Mouse (Mus musculus) spleen, postnatal 36 days (tissue): Measurements from ENCODE around the gene Gcnt2.
"Not testable (repeated sequence)": the region's sequence is repeated elsewhere in the genome, so short reads cannot be mapped to it uniquely, and the experiment has no call there.

Experiments
- DNase-seq, 2 experiments: peaks; one replicate each; pipeline ENCODE4 v3.0.0; 2022; ENCODE audit warnings: low spot score in 2 of 2, mixed read lengths in 1 of 2

Gene Gcnt2

DNA sequence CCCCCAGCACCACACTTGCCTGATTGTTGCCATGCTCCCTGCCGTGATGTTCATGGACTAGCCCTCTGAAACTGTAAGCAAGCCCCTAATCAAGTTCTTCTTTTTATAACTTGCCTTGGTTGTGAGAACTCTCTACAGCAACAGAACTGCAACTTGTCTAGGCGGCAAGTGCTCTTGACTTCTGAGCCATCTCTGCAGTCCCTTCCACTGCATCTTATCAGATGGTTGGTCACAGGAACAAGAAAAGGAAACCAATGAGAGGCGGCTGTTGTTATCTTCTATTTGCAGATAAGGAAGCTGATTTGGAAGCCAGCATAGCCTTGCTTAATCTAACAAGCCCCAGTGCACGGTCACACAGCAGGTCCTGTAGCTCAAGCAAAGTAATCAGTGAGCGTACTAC lies 14.5 kb downstream of the Gcnt2 start:
- no peak for DNase-seq

DNA sequence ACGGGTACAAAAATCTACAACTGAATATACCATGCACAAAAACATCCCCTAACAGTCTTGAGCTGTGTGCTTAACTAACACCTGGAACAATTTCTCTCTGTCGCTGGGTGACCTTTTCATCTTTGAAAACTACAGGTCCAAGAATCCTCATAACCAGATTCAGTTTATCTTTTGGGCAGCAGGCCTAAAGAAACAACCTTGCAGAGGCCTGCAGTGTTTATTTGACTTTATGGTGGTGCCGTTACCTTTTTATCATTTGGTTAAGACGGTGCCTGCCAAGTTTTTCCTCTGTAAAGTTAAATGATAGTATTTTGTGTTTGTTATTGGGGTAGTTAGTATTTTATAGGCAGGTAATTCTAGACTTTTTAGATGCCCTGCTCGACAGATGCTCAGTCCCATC lies 15.9 kb downstream of the Gcnt2 start:
- DNase-seq = no peak

DNA sequence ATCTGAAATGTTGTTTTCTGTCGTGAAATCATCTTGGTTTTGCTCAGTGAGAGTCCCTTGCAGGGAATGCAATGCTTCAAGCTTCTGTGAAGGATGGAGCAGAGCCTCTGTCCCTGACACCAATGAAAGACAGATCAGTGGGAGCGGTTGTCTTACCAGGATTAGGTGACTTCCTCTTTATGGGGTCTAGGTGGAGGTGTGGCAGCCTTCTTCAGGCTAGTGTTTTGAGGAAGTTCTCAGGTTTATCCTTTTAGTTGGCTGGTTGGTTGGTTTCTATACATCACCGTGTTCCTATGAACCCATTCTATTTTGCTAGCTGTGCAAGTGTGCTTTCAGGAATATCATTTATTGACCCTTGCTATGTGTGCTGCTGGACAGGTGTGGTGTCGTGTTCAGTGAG lies 18.0 kb downstream of the Gcnt2 start:
- no peak for DNase-seq

DNA sequence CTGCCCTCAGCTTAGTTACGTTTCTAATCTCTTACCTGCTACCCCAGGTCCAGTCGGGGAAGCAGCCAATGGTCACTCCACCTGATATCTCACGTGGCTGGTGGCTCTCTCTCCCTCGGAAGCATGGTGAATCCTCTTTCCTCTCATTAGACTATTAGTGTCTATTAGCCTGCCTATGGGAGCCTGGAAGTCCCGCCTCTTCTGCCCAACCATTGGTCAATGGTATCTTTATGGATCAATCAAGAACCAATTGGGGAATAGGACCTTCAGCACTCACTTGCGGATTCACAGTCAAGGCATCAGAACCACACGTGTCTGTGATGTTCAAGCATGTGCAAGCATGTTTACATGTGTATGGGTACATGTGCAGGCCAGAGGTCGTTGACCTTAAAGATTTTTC lies 21.0 kb downstream of the Gcnt2 start:
- no peak for DNase-seq

DNA sequence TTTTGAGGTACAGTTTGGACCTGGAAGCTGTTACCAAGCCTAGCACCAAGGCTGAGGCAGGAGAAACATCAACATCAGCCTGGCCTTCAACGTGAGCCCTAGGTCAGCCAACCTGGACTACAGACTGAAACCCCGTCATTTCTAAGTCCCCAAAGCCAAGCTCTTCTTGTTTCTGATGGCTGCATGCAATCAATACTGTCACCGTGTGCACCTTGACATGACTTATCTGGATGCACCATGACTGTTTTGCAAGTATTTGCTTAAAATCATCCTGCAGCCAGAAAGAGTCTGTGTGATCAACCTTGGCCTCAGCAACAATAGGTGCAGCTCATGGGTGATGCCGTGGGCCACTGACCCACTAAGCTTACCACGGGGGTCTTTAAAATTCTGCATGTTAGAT lies 23.1 kb downstream of the Gcnt2 start:
- no peak for DNase-seq

DNA sequence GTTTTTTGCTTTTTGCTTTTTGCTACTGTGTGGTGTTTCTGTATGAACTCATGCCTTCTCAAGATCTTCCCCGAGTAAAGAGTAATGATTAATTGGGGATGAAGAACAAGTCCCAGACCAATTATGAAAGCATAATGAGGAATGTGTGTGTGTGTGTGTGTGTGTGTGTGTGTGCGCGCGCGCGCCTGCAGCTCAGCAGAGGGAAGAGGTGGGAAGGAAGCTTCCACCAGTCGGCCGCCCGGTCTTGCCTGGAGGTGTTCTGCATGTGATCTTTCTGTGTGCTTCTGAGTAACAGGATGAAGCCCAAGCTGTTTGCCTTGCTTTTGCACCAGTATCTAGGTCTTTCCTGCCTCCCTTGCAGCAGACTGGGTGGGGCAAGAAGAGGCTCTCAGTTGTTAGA lies 24.3 kb downstream of the Gcnt2 start:
- DNase-seq = no peak

DNA sequence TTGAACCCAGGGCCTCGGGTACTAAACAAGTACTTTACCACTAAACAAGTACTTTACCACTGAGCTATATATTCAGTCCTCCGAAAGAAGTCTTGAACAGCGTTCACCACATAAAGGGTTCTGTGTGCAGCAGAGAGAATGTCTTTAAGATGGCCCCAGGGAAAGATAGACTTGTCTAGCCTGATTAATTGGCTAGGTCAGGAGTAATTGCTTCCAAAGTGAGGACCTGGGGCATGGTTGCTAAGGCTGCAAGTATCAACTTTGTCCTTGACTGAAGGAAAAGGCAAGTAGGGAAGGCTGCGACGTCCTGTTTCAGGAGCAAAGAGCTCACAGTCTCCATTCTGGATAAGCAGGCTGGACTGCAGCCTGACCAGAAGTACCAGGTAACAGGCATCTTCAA lies 25.3 kb downstream of the Gcnt2 start:
- DNase-seq = no peak

DNA sequence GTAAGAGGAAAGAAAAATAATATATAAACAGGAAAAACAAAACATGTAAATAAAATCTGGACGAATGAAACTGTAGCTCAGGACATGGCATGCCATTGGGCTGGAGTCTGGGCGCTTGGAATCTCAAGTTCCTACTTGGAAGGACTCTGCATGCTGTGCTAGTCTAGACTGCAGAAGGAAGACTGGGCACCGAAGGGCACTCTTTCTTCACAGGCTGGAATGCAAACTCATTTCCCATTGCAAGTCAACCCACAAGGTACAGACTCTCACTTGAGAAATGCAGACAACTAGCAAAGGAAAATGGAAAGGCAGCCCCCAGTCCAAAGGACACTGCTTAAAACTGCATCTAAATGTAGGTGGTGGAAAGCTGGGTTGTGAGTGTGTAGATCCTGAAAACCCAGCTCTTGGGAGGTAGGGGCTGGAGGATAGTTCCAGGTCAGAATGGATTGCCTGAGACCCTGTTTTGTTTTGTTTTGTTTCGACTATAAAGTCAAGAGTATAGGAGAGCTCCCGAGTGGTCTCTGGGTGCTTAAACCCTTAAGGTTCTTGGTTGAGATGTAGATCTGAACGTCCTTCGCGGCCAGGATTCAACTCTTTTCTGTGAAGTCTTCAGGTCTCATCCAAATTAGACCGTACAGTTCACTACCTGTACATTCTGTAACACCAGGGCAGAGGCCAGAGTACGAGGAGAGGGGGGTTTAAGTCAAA lies 26.5 kb downstream of the Gcnt2 start:
- DNase-seq = no peak

DNA sequence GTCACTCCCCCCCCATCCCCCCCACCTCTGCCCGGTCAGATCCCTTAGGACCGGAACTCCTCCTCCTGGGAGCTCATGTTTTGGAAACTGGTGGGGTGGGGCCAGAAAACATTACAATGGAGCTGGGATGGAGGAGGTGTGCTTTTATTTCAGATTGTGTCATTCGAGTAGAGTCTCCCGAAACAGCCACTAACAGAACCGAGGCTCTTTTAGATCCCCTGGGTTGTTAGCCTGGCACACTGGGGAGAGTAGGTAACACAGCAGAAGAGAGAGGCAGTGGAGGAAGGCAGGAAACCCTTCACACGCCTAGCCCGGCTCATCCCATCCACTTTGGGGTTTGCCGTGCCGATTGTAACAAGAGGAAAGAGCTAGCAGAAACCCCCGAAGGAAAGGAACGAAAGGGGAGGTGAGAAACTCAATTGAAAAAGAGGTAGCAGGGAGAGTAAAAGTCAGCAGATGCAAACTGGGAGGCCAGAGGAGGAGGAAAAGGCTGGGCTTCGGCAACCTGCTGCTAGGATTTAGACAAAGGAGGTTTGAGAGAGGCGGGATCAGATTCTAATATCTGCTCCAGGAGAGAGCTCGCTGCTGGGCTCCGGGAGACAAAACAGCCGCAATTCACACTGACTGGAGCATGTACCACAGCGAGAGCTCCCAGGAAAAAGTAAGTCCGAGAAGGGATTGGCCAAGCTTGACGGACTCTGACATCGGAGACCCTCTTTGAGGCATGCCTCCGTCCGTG lies 27.3 kb downstream of the Gcnt2 start:
- no peak for DNase-seq

DNA sequence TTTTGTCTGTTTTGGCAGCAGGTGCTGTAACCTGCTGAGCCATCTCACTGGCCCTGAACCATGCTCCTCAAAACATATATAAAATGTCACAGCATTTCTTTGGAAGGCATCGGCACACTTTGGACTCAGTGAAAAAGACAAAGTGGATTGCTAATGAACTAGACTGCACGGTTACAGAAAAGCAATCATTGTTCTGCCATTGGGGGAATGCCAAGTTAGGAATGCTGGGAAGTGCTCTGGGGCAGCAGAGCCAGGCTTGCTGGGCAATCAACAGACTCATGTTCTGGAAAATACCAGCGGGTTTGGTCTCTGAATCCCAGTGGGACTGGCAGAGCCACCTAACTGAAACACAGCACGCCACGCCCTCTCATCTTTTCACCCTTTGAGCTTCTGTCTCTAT lies 31.0 kb downstream of the Gcnt2 start:
- DNase-seq = no peak

DNA sequence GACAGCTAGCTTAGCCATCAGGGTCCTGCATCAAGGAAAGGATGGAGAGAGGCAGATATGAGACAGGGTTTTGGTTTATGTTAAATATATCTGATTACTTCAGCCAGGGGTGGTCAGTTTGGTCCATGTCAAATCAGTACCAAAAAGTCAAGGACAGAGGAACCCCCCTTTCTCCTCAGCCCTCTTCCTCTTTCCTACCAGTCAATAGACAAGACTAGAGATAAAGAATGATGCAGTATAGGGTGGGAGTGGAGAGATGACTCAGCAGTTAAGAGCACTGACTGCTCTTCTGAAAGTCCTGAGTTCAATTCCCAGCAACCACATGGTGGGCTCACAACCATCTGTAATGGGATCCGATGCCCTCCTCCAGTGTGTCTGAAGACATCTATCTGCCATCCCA lies 31.8 kb downstream of the Gcnt2 start:
- DNase-seq = not testable (repeated sequence)

DNA sequence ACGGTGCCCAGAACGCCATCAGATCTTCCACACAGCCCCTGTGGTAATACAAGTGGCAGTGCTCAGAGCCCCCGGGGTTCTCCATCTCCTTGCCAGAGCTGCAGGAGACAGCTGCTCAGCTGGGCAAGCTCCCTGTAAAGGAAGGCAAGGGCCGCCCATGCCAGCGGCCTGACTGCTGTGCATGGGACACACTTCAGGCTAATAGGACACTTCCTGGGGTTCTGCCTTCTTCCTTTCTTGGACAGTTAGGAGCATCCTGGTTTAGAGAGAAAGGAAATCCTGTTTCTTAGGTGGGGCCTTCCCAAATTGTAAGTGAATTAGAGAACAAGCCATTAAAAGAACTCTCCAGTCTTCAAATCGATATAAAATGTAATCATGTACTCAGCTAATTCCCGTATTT lies 32.5 kb downstream of the Gcnt2 start:
- DNase-seq = no peak

DNA sequence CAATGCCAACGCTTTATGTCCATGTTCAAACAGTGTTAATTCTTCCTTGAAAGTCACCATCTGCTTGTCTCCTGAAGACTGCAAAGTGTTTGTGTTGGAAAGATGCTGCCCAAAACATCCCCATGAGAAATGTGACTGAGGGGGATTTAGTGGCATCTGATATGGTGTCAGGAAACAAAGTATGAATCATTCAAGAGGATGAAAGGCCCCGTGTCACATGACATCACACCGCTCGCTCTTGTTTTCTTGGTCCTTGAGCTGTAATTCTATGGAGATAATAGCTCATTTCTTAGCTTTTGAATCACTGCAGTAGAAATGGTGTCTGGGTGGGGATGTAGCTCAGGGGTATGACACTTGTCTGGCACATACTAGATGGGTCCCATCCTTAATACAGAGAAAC lies 33.0 kb downstream of the Gcnt2 start:
- DNase-seq = no peak

DNA sequence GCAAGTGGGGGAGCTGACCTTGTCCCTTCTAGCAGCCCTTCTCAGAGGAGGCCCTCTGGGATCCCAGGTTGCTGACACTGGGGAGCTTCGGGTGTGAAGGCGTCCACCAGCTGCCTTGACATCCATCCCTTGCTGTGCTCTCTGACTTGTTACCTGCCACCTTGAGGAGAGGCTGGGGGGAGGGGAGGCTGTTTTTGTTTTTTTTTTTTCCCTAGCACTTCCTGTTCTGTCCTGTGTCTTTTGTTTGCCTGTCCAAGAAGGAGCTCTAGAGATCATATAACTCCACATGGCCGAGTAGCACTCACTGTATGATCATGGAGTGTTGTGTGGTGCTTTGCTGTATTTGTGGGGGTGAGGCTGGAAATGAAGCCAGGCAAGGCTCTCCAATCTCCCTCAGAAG lies 34.0 kb downstream of the Gcnt2 start:
- no peak for DNase-seq

DNA sequence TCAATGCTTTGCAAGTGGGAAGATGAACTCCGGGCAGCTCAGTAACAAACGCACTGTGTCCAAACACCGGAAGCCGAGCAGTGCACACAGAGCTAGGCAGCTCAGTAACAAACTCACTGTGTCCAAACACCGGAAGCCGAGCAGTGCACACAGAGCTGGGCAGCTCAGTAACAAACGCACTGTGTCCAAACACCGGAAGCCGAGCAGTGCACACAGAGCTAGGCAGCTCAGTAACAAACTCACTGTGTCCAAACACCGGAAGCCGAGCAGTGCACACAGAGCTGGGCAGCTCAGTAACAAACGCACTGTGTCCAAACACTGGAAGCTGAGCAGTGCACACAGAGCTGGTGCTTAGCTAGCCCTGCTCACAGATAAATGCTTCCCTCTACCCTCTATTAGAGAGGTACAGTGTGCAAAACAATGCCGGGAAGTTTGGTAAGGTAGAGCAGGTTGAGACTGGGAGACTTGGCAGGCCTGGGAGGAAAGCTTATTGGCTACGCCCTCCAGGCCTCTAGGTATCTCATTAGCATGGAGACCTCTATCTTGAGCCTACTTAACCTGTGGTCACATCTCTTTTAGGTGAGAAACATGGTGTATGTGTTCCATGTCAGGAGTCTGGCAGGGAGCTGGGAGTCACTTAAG lies 38.6 kb downstream of the Gcnt2 start:
- DNase-seq = not testable (repeated sequence)

DNA sequence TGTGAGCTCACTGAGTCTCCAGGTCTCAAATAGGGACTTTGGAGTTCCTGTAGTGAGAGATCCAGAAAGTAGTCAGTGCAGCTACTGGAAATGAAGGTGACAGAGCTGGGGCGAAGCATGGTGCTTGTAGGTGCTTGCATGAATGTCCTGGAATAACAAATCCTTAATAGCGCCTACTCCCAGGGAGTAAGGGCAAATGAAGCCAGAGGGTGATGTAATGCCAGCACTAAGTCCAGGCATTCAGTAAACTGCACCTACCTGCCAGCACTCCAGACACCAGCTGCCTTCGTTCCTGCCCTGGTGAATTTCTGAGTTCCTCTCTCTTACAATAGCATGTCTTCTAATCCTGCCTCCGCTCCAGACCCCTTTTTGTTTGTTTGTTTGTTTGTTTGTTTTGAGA lies 39.1 kb downstream of the Gcnt2 start:
- no peak for DNase-seq

DNA sequence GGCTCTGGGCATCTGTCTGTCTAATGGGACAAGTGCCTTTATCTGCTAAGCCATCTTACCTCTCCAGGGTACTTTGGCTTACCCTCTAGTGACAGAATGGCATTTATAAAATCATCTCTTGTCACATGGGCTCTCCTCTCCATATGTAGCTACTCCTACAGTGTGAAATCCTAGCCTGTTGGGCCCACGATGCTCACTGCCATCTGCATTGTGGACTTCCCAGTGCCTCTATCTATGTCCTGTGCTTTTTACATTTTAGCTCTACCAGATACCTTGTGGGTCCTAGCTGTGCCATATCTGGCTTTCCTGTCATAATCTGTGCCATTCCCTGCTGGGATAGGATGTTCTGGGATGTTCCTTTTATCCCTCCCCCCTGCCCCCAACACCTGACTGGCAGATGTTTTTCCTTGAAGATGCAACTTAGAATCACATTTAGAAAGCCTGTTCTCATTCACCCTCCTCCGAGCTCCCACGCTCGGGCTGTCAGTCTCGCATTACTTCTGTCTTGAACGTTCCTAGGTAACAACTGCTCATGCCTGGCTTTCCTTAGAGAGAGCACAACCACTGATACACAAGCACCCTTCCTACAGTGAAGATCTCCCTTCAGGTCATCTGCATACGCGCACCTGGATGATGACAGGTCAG lies 39.9 kb downstream of the Gcnt2 start:
- no peak for DNase-seq

DNA sequence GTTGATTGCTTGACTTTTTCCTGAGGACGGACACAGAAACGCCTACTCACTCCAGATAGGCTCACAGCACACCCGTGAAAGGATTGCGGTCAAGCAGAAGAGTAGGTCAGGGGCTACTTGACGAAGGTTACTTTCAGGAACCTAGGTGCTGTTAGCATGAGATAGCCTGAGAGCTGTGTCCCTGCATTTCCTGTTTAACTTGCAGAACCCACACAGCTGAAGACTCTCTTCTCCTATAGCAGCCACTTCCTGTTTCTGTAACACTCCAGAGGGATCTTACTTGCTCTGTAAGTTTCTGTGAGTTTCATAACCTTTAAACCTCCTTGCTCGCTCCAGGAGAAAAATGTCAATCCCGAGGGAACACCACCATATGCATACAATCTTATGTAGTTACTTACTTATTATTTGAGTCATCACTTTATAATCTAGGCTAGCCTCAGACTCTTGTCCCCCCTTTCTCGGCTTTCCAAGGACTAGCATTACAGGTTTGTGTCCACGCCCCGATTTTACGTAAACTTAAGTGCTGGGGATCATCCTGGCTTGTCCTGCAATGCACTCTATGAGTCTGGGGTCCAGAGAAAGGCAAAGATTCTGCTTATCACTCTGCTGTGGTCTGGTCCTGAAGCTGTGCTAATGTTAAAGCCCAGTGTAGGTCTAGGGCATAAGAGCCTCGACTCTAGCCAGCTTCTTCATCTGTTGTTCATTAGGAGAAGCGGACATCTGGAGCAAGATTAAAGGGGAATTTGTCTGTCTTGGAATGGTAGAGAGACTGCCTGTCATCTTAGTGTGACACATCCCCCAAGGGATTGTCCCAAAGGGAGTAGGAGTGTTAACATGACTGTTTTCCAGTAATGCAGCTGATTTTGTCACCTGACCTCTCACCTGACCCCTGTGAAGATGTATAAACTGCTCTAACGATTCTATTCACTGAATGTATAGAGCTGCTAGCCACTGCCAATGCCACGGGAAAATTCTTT lies 40.7 kb downstream of the Gcnt2 start:
- no peak for DNase-seq

DNA sequence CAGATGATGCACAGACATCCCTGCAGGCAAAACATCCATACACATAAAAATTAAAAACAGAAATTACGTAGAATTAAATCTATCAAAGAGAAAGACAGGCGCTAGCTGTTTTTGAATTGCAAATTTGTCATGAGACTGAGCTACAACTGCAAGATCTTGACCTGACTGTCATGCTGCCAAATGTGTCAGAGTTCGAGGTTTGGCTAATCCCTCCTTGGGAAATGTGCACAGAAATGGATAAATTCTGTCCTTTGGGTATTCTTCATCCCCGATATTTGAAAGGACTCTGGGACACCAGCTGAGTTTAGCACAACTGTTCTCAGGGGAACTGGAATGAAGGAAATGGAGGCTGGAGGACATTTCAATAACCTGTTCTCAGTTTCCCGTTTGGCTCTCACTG lies 41.7 kb downstream of the Gcnt2 start:
- DNase-seq = no peak

DNA sequence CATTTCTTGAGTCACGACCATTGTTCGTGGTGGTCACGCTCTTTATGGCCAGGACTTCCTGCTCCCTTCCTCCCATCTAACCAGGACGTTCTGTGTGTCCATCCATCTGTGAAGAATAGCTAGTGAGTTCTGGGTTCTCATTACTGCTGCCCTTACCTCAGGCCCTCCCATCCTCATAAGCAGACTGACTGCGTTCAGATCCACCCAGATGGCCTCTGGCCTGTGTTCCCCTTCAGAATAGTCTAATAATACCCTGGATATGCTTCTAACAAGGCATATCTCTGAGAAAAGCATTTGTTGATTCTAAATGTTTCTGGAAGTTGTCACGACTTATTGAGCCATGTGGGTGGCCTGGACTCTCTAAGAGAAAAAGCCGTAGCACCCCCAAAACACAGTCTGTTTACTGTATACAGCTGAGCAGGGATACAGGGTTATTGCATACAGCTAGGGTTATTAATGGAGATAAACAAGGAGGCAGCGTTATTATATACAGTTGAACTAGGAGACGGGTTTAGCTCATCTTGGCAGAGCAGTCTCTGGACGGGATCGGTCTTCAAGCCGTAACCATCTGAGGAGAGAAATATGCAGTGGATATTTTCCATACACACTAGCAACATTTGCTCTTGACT lies 42.4 kb downstream of the Gcnt2 start:
- DNase-seq = no peak

DNA sequence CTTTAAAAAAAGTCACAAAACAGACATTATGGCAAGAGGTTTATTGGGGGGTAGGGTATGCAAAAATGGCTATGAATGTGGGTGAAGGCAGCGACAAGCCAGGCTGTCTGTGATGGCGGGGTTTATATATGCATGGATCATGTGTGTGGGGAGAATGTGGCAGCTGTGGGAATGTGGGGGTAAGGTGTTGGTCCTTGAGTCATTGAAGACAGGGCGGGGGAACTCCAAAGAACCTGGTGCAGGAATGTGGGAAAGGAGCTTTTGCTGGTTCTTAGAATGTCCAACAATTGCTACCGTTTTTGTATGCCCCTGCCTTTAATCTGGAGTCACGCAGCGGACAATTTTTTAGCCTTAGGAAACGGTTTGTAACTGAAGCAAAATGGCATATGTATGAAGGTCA lies 44.5 kb downstream of the Gcnt2 start:
- DNase-seq = no peak
